Mouse (Mus musculus): ENCODE measurements around the gene Mcts1. TPM values are rescaled to one million over a fixed set of nuclear protein-coding genes. Genes with fewer than 3 reads are reported as not detected.

The Mcts1 gene
- total RNA-seq, 2 experiments from 2014 or later, result 41.6 to 42.8 TPM

DNA sequence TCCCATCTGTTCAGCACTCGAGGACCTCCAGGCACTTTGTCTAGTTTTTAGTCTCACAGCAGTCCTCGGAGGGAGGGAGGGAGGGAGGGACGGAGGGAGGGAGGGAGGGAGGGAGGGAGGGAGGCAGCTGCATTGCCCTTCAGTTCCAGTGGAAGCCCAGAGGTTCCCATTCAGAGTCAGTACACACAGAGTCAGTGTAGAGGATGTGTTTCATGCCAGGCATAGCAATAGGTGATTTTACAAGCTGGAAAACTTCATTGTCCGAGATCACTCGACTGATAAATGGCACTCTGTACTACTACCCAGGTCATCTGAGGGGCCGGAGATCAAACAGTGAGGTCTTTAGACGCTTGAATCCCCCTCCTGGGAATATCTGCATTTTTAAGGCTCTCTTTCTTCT, 50.8 kb downstream of the Mcts1 start:
- intact Hi-C loops (cut with DNase I), result loop anchor here (2.0 kb wide), 1 partner anchor 136 kb away; no protein-coding TSS in a partner anchor
- no peak for DNase-seq

DNA sequence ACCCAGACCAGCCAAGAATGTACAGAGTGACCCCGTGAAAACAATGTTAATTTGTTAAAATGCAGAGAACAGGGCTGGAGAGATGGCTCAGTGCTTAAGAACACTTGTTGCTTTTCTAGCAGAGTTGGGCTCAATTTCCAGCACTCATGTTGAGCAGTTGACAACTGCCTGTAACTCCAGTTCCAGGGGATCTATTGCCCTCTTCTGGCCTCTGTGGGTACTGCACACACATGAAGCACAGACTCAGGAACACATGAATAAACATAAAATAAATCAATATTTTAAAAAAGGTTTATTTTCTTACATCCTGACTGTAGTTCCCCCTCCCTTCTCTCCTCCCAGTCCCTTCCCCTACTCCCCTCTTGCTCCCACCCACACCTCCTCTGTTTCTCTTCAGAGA, 52.8 kb downstream of the Mcts1 start:
- intact Hi-C loops (cut with DNase I), result no loop called here
- DNase-seq, result no peak

DNA sequence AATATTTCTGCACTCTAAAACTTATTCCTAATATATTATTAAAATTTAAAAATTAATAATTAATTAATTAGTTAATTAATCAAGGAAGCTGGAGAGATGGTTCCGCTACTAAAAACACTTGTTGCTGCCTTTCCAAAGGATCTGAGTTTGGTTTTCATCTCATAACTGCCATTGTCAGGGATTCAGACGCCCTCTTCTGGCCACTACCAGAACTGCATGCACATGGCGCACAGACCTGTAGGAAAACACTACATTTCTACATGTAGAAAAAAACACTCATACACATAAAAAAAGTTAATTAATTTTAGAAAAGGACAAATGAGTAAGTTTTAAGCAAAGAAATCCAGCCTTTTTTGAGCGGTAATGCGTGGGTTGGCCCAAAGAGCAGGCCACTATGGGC, 54.3 kb downstream of the Mcts1 start:
- DNase-seq, result no peak
- intact Hi-C loops (cut with DNase I), result no loop called here

DNA sequence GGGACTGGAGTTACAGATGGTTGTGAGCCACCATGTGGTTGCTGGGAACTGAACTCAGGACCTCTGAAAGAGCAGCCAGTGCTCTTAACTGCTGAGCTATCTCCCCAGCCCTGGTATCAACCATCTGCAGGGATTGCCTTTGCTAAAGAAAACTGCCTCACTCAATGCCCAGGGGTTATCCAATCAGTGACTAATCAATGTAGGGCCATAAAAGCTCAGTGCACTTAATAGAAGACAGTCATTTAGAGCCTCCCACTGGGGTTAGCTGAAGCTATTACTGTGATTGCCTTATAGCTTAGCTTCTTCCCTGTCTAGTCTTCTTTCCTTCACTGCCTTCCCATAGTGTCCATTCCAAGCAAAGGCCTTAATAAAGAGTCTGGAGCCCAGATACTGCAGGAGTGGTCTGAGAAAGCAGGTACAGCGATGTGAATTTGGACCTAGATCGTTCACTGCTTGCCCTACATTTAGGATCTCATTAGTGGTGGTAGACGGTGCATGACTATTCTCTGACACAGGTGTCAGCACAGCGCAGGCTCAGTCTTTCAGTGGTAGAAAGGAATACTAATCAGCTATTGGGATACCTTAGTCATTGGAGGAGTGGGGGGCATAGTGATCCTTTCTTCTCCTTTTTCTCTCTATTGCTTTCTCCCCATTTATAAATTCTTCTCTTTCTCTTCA, 56.0 kb downstream of the Mcts1 start:
- no peak for DNase-seq
- intact Hi-C loops (cut with DNase I), result no loop called here

Other genes with a start within 250 kb of the Mcts1 start
- 100 to 1,000 TPM; 154 to 161 TPM for gene Lamp2, start 144.1 kb upstream of the Mcts1 start, total RNA-seq (2021)
- gene Cul4b, start 24.4 kb upstream of the Mcts1 start, total RNA-seq (2021), result 10 to 100 TPM; 17.3 to 19.3 TPM
- 10 to 100 TPM; 10.5 to 11.4 TPM for gene C1galt1c1, start 34.5 kb downstream of the Mcts1 start, total RNA-seq (2021)
- gene 6030498E09Rik, start 172.1 kb downstream of the Mcts1 start, total RNA-seq (2021), result not detected

Data from heart, postnatal 10 days (tissue).